Mouse (Mus musculus): ENCODE results near the gene Itpa.
A peak's percentile ranks its signal among the peaks of the same experiment; 100 is the strongest.
"Not testable (repeated sequence)": the region's sequence is repeated elsewhere in the genome, so short reads cannot be mapped to it uniquely, and the experiment has no call there.

- TF ChIP-seq USF1 (IDR thresholded peaks at IDR 0.05; ENCODE audit: low read depth, low read length); ETS1 (IDR thresholded peaks at IDR 0.05; ENCODE audit: low read depth, low read length); TBP (IDR thresholded peaks at IDR 0.05; ENCODE audit: low read depth, low read length); POLR2A (IDR thresholded peaks at IDR 0.05; ENCODE audit: control insufficient read depth in 1 of 2, insufficient read depth in 1 of 2, low read depth in 1 of 2, low read length in 2 of 2, poor library complexity in 1 of 2); MYB (IDR thresholded peaks at IDR 0.05; ENCODE audit: low read depth, low read length): not testable (repeated sequence)
- peak in 2 of 3 experiments; percentile 3 to 20; a peak in 1 of 6 replicates for TF ChIP-seq CTCF (IDR thresholded peaks at IDR 0.05 in 2 of 3, conservative IDR thresholded peaks at IDR 0.05 in 1 of 3; ENCODE audit: control insufficient read depth in 1 of 3, insufficient read depth in 1 of 3, low read depth in 2 of 3, low read length in 3 of 3, poor library complexity in 1 of 3, severe bottlenecking in 1 of 3)
Observed at GRCm38 (mm10) chr2:130649028-130649427, 18.4 kb upstream of the Itpa start.
